Mouse (Mus musculus) bone marrow macrophage, adult 2 months (primary cell): ENCODE measurements at regions not wholly inside any gene's neighbourhood (a gene's known extent, or its start where the extent isn't known, plus 50 kb on each side); places are given as distances from the start of the nearest gene placed in this dataset.

Experiments used
- CTCF ChIP-seq: IDR thresholded peaks from 2 replicates; pipeline ENCODE4 v1.5.1; 2012; ENCODE audit warnings: low read depth, mild to moderate bottlenecking, low read length, moderate library complexity
- POLR2A ChIP-seq: IDR thresholded peaks from 2 replicates; pipeline ENCODE4 v1.6.1; 2012; ENCODE audit warnings: mild to moderate bottlenecking, low read depth, low read length, borderline replicate concordance

GRCm38 (mm10) chr9:122695724-122696123 is 51.4 kb upstream of the Topaz1 start:
- TF ChIP-seq CTCF (no peak), POLR2A (no peak)
